Mouse (Mus musculus) spleen, adult 2 months (tissue): Measurements from ENCODE around the gene Trnp1.

ENCODE experiments used
- CTCF ChIP-seq: fragments of 200-500 bp; IDR thresholded peaks from 2 replicates; pipeline ENCODE4 v1.5.1; 2011; ENCODE audit warnings: mild to moderate bottlenecking, inconsistent platforms; ENCODE audit not compliant: insufficient read depth, insufficient read length, insufficient replicate concordance; ENCODE audit errors: extremely low read depth
- POLR2A ChIP-seq: fragments of 200-500 bp; IDR thresholded peaks from 2 replicates; pipeline ENCODE4 v1.6.1; 2011; ENCODE audit warnings: low read depth, low read length, inconsistent platforms

DNA sequence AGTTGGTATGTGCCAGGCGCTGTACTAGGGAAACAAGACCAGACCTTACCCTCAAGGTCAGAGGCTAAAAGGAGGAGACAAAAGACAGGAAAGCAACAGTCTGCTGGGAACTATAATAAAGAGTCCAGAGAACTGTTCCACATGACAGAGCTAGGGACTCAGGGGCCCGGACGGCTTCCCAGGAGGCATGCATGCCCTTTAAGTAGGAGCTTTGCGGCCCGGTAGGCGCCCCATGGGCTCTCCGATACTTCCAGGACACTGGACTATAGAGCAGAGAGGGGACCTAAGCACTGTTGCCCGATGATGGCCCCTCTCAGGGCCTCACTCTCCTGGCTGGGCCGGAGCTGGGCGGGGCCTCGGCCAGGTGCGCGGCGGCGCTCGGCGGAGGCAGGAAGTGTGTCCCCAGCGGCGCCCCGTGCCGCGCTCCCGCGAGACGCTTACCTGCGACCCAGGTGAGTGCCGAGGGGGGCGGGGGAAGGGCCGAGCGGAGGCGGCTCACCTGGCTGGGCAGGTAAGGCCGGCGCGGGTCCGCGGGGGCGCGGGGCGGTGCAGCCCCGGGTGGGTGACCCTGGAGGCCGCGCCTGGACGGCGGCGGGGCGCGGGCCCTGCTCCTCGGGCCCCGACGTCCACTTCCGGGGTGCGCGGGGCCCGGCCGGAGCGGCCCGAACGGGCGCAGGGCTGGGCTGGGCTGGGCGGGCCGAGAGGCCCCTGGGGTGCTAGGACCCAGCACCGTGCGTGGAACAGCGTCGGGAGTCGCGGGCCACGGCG, 20.4 kb upstream of the Trnp1 start, which contains the start of gene Kdf1:
- no peak for TF ChIP-seq CTCF
- TF ChIP-seq POLR2A, result no peak
